Mouse (Mus musculus) layer of hippocampus, postnatal 14 days (tissue): ENCODE measurements around the gene Vmn1r212. TPM values are rescaled to one million over a fixed set of nuclear protein-coding genes. Genes with fewer than 3 reads are reported as not detected.
"Not testable (repeated sequence)": the region's sequence is repeated elsewhere in the genome, so short reads cannot be mapped to it uniquely, and the experiment has no call there.

Experiments
- DNase-seq, 2 experiments: peaks; one replicate each; pipeline ENCODE4 v3.0.0; 2021 to 2022; ENCODE audit warnings: low spot score in 2 of 2, mixed read lengths in 1 of 2
- long read RNA-seq, 2 experiments: library from polyadenylated mRNA; stranded (forward); transcript quantifications; one replicate each; pipeline ENCODE4 v2.0.0; 2021
- total RNA-seq, 2 experiments: library from RNA; stranded (reverse); gene quantifications; 2 replicates each; pipeline ENCODE4 v1.2.3; 2021

Vmn1r212 gene
- total RNA-seq, result not detected
- long read RNA-seq, experiment 1, result 0 reads
- long read RNA-seq, experiment 2, result 0 reads

- DNase-seq, result no peak
These were observed at the start of gene Vmn1r212 for GRCm38 (mm10) chr13:22884105-22884504. Gene Vmn1r212, minus strand, starts transcription at chr13:22884205.

- no peak for DNase-seq
These were observed 4.7 kb downstream of the Vmn1r212 start for GRCm38 (mm10) chr13:22879257-22879656.

- no peak for DNase-seq
These were observed 26.5 kb downstream of the Vmn1r212 start, which contains the start of gene Vmn1r211 for GRCm38 (mm10) chr13:22857461-22857860. Gene Vmn1r211, minus strand, starts transcription at chr13:22857561.

- DNase-seq, result no peak
These were observed 29.2 kb downstream of the Vmn1r212 start for GRCm38 (mm10) chr13:22854760-22855159.

GRCm38 (mm10) chr13:22846798-22847197 is 37.2 kb downstream of the Vmn1r212 start:
- no peak for DNase-seq

- not testable (repeated sequence) for DNase-seq
These were observed 39.7 kb downstream of the Vmn1r212 start for GRCm38 (mm10) chr13:22844304-22844703.

Other genes starting within 250 kb of the Vmn1r212 start
- gene Vmn1r207-ps, start 154.6 kb downstream of the Vmn1r212 start, total RNA-seq, result under 1 TPM; 0.07 to 0.19 TPM
- gene Vmn1r208, start 106.8 kb downstream of the Vmn1r212 start, total RNA-seq, result not detected
- gene Vmn1r209, start 74.5 kb downstream of the Vmn1r212 start, total RNA-seq, result under 1 TPM in 1 of 2 experiments, not detected in 1; 0.07 TPM
- not detected for gene Vmn1r210, start 52.9 kb downstream of the Vmn1r212 start, total RNA-seq
- gene Vmn1r211, start 26.6 kb downstream of the Vmn1r212 start, total RNA-seq, result not detected
- gene Vmn1r213, start 123.5 kb upstream of the Vmn1r212 start, total RNA-seq, result not detected
- gene Vmn1r214, start 146.2 kb upstream of the Vmn1r212 start, total RNA-seq, result not detected
- gene Vmn1r215, start 183.8 kb upstream of the Vmn1r212 start, total RNA-seq, result not detected
- gene Vmn1r217, start 234.0 kb upstream of the Vmn1r212 start, total RNA-seq, result not detected
- not detected for gene Vmn1r218, start 248.9 kb upstream of the Vmn1r212 start, total RNA-seq